Mouse (Mus musculus) gastrocnemius, adult 18-20 months (tissue): Measurements from ENCODE around the gene Urm1. TPM values are rescaled to one million over a fixed set of nuclear protein-coding genes. Genes with fewer than 3 reads are reported as not detected.
"Not testable (repeated sequence)": the region's sequence is repeated elsewhere in the genome, so short reads cannot be mapped to it uniquely, and the experiment has no call there.

ENCODE experiments used
- DNase-seq: peaks from one replicate; pipeline ENCODE4 v3.0.0; 2021; ENCODE audit warnings: low spot score
- long read RNA-seq, 2 experiments: library from polyadenylated mRNA; stranded (forward); transcript quantifications; one replicate each; pipeline ENCODE4 v2.0.0; 2021
- total RNA-seq, 2 experiments: library from RNA; stranded (reverse); gene quantifications; 2 replicates each; pipeline ENCODE4 v1.2.3; 2021

The Urm1 gene
- total RNA-seq: 10 to 100 TPM; 23.9 to 30.3 TPM
- long read RNA-seq, experiment 1, partial matches to known transcripts: 0 of 4 reads
- long read RNA-seq, experiment 1, other reads (novel, unspliced or antisense): 1 of 4 reads
- long read RNA-seq, experiment 2, transcript Urm1-201 (5 exons, 2,196 nt): major isoform, 8 of 13 reads
- long read RNA-seq, experiment 2, partial matches to known transcripts: 0 of 13 reads
- long read RNA-seq, experiment 2, other reads (novel, unspliced or antisense): 3 of 13 reads

GRCm38 (mm10) chr2:29820025-29820817 is at the start of gene Urm1:
Gene Urm1, plus strand, starts transcription at chr2:29820075.
- peak; percentile 33 for DNase-seq

GRCm38 (mm10) chr2:29770162-29770561 is 49.7 kb upstream of the Urm1 start:
- DNase-seq: no peak

GRCm38 (mm10) chr2:29771611-29772461 is 48.0 kb upstream of the Urm1 start:
- DNase-seq: no peak

- DNase-seq: no peak
Measured at GRCm38 (mm10) chr2:29773323-29773722, 46.6 kb upstream of the Urm1 start.

- not testable (repeated sequence) for DNase-seq
Measured at GRCm38 (mm10) chr2:29781256-29781655, 38.6 kb upstream of the Urm1 start.

GRCm38 (mm10) chr2:29784290-29784689 is 35.6 kb upstream of the Urm1 start:
- DNase-seq: no peak

GRCm38 (mm10) chr2:29787104-29787917 is 32.6 kb upstream of the Urm1 start, which contains the start of gene Coq4:
Gene Coq4, plus strand, starts transcription at chr2:29787493.
- DNase-seq: peak; percentile 93

GRCm38 (mm10) chr2:29787937-29788681 is 31.8 kb upstream of the Urm1 start, which contains the start of gene Trub2:
Gene Trub2, minus strand, starts transcription at chr2:29788502.
- peak; percentile 82 for DNase-seq

- DNase-seq: no peak
Measured at GRCm38 (mm10) chr2:29792772-29793487, 26.9 kb upstream of the Urm1 start.

GRCm38 (mm10) chr2:29802075-29802826 is 17.6 kb upstream of the Urm1 start, which contains the start of gene Slc27a4:
Gene Slc27a4, plus strand, starts transcription at chr2:29802634.
- peak; percentile 97 for DNase-seq

- DNase-seq: no peak
Measured at GRCm38 (mm10) chr2:29802827-29803201, 17.1 kb upstream of the Urm1 start.

- DNase-seq: no peak
Measured at GRCm38 (mm10) chr2:29803400-29803831, 16.5 kb upstream of the Urm1 start.

GRCm38 (mm10) chr2:29815678-29816371 is 4.0 kb upstream of the Urm1 start:
- no peak for DNase-seq

GRCm38 (mm10) chr2:29817426-29818232 is 2.2 kb upstream of the Urm1 start:
- DNase-seq: peak; percentile 81

GRCm38 (mm10) chr2:29819363-29819762 is 512 bp upstream of the Urm1 start:
- DNase-seq: no peak

- DNase-seq: no peak
Measured at GRCm38 (mm10) chr2:29826318-29826925, 6.5 kb downstream of the Urm1 start.
